Mouse (Mus musculus) brain, embryonic 14.5 days (tissue): Measurements from ENCODE around the gene Tef.

Experiments used
- CTCF ChIP-seq: fragments of 200-500 bp; IDR thresholded peaks from 2 replicates; pipeline ENCODE4 v1.5.1; 2012; ENCODE audit warnings: inconsistent platforms, mild to moderate bottlenecking, moderate library complexity, borderline replicate concordance; ENCODE audit not compliant: insufficient read depth, insufficient read length; ENCODE audit errors: extremely low read depth
- POLR2A ChIP-seq: fragments of 200-500 bp; IDR thresholded peaks from 2 replicates; pipeline ENCODE4 v1.6.1; 2012; ENCODE audit warnings: mild to moderate bottlenecking, inconsistent platforms, borderline replicate concordance; ENCODE audit not compliant: poor library complexity, insufficient read depth, insufficient read length, severe bottlenecking; ENCODE audit errors: extremely low read depth

DNA sequence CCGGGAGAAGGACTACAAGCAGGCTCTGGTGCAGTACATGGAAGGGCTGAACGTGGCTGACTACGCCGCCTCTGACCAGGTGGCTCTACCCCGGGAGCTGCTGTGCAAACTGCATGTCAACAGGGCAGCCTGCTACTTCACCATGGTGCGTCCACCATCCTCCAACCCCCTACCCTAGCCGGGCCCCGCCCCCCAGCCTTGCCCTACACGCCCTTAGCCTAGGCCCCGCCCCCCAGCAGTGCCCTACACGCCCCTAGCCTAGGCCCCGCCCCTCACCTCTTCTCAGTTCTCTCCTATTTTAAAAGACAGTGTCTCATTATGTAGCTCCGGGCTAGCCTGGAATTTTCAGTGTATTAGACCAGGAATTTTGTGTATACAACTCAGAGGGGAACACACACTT, 33.2 kb upstream of the Tef start:
- TF ChIP-seq CTCF (no peak), POLR2A (no peak)
